Mouse (Mus musculus): ENCODE results near the gene Nckap5. TPM values are rescaled to one million over a fixed set of nuclear protein-coding genes. Genes with fewer than 3 reads are reported as not detected.

Nckap5 gene
- total RNA-seq, 1 experiment, result 0.18 TPM

DNA sequence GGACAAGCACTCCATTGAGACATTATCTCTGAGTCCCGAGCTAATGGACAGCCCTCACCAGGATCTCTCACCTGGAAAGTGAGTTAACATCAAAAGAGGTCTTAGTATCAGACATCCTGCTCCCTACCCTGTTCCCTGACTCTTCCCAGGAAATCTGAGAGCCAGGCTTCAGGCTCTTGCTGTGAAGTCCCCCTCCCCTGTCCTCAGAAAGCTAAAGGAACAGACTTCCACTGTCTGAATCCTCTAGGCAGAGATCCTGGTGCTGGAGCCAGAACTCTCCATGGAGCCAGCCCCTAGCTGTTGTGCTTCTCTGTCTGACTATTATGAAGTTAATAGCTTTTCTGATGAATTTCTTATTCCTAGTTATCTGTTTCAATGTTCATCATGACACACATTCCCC, 153.8 kb downstream of the Nckap5 start:
- H3K4me3 ChIP-seq (ENCODE audit: insufficient read depth in 1 of 2, low read depth in 1 of 2, low read length in 2 of 2, poor library complexity in 1 of 2, severe bottlenecking in 1 of 2), result no peak overlapping the region
- no peak overlapping the region for H3K9ac ChIP-seq (ENCODE audit: insufficient read depth, low read depth, low read length, poor library complexity, severe bottlenecking)
- in situ Hi-C loops (cut with MboI; ENCODE audit: low sequenced_read_pairs in 2 of 2, unreplicated experiment in 2 of 2), result no loop called here
- H3K4me1 ChIP-seq (ENCODE audit: control insufficient read depth in 2 of 2, insufficient read depth in 2 of 2, low read length in 2 of 2, poor library complexity in 1 of 2), result no peaks in the 10 kb centered on the region; a peak in 1 of 4 replicates
- H3K9me3 ChIP-seq (ENCODE audit: control insufficient read depth, insufficient read depth, low read depth, low read length), result no peaks in the 10 kb centered on the region
- DNase-seq (ENCODE audit: low read depth, low spot score), result no peak
- no peak overlapping the region for H3K27ac ChIP-seq (ENCODE audit: insufficient read depth, low read depth, low read length, poor library complexity, severe bottlenecking)
- TF ChIP-seq MAFK (IDR thresholded peaks at IDR 0.05; ENCODE audit: insufficient read depth, low read depth, low read length), result no peak
- no peak for TF ChIP-seq HCFC1 (IDR thresholded peaks at IDR 0.05; ENCODE audit: borderline replicate concordance, insufficient read depth, low read length)
- no peak for TF ChIP-seq ZNF384 (IDR thresholded peaks at IDR 0.05; ENCODE audit: low read depth, low read length)
- no peaks in the 10 kb centered on the region for H3K36me3 ChIP-seq (ENCODE audit: control insufficient read depth, insufficient read depth, low read length, poor library complexity, severe bottlenecking)

GRCm38 (mm10) chr1:126675142-126675541, 155.5 kb downstream of the Nckap5 start:
- Histone ChIP-seq H3K9me3 (ENCODE audit: control insufficient read depth, insufficient read depth, low read depth, low read length) (no peaks in the 10 kb centered on the region), H3K9ac (ENCODE audit: insufficient read depth, low read depth, low read length, poor library complexity, severe bottlenecking) (no peak overlapping the region), H3K36me3 (ENCODE audit: control insufficient read depth, insufficient read depth, low read length, poor library complexity, severe bottlenecking) (no peaks in the 10 kb centered on the region), H3K4me3 (ENCODE audit: insufficient read depth in 1 of 2, low read depth in 1 of 2, low read length in 2 of 2, poor library complexity in 1 of 2, severe bottlenecking in 1 of 2) (no peak overlapping the region), H3K4me1 (ENCODE audit: control insufficient read depth in 2 of 2, insufficient read depth in 2 of 2, low read length in 2 of 2, poor library complexity in 1 of 2) (no peaks in the 10 kb centered on the region; a peak in 1 of 4 replicates), H3K27ac (ENCODE audit: insufficient read depth, low read depth, low read length, poor library complexity, severe bottlenecking) (0 out of 2 replicates have a peak overlapping the region, but pooled peaks have one; percentile 25)
- TF ChIP-seq HCFC1 (IDR thresholded peaks at IDR 0.05; ENCODE audit: borderline replicate concordance, insufficient read depth, low read length), result no peak
- TF ChIP-seq ZC3H11A (IDR thresholded peaks at IDR 0.05; ENCODE audit: borderline replicate concordance, low read depth, low read length), result no peak
- TF ChIP-seq CHD2 (IDR thresholded peaks at IDR 0.05; ENCODE audit: low read depth, low read length), result no peak
- no peak for TF ChIP-seq ZNF384 (IDR thresholded peaks at IDR 0.05; ENCODE audit: low read depth, low read length)
- TF ChIP-seq MAFK (IDR thresholded peaks at IDR 0.05; ENCODE audit: insufficient read depth, low read depth, low read length), result no peak
- DNase-seq (ENCODE audit: low read depth, low spot score), result peak; percentile 15
- in situ Hi-C loops (cut with MboI; ENCODE audit: low sequenced_read_pairs in 2 of 2, unreplicated experiment in 2 of 2), result no loop called here

- Histone ChIP-seq H3K36me3 (ENCODE audit: control insufficient read depth, insufficient read depth, low read length, poor library complexity, severe bottlenecking) (no peaks in the 10 kb centered on the region), H3K9me3 (ENCODE audit: control insufficient read depth, insufficient read depth, low read depth, low read length) (no peaks in the 10 kb centered on the region), H3K4me3 (ENCODE audit: insufficient read depth in 1 of 2, low read depth in 1 of 2, low read length in 2 of 2, poor library complexity in 1 of 2, severe bottlenecking in 1 of 2) (no peak overlapping the region), H3K27ac (ENCODE audit: insufficient read depth, low read depth, low read length, poor library complexity, severe bottlenecking) (no peak overlapping the region), H3K4me1 (ENCODE audit: control insufficient read depth in 2 of 2, insufficient read depth in 2 of 2, low read length in 2 of 2, poor library complexity in 1 of 2) (no peaks in the 10 kb centered on the region; a peak in 1 of 4 replicates), H3K9ac (ENCODE audit: insufficient read depth, low read depth, low read length, poor library complexity, severe bottlenecking) (no peak overlapping the region)
- TF ChIP-seq CHD2 (IDR thresholded peaks at IDR 0.05; ENCODE audit: low read depth, low read length) (no peak), HCFC1 (IDR thresholded peaks at IDR 0.05; ENCODE audit: borderline replicate concordance, insufficient read depth, low read length) (no peak), ZC3H11A (IDR thresholded peaks at IDR 0.05; ENCODE audit: borderline replicate concordance, low read depth, low read length) (no peak), MAFK (IDR thresholded peaks at IDR 0.05; ENCODE audit: insufficient read depth, low read depth, low read length) (no peak), ZNF384 (IDR thresholded peaks at IDR 0.05; ENCODE audit: low read depth, low read length) (no peak)
- DNase-seq (ENCODE audit: low read depth, low spot score), result no peak
- in situ Hi-C loops (cut with MboI; ENCODE audit: low sequenced_read_pairs in 2 of 2, unreplicated experiment in 2 of 2), result no loop called here
These were observed 157.4 kb downstream of the Nckap5 start for GRCm38 (mm10) chr1:126673238-126673637.

GRCm38 (mm10) chr1:126670507-126670906, 160.1 kb downstream of the Nckap5 start:
- no peak overlapping the region for H3K9ac ChIP-seq (ENCODE audit: insufficient read depth, low read depth, low read length, poor library complexity, severe bottlenecking)
- TF ChIP-seq MAFK (IDR thresholded peaks at IDR 0.05; ENCODE audit: insufficient read depth, low read depth, low read length) (no peak), CHD2 (IDR thresholded peaks at IDR 0.05; ENCODE audit: low read depth, low read length) (no peak), ZNF384 (IDR thresholded peaks at IDR 0.05; ENCODE audit: low read depth, low read length) (no peak), HCFC1 (IDR thresholded peaks at IDR 0.05; ENCODE audit: borderline replicate concordance, insufficient read depth, low read length) (no peak), ZC3H11A (IDR thresholded peaks at IDR 0.05; ENCODE audit: borderline replicate concordance, low read depth, low read length) (no peak)
- H3K9me3 ChIP-seq (ENCODE audit: control insufficient read depth, insufficient read depth, low read depth, low read length), result no peaks in the 10 kb centered on the region
- H3K36me3 ChIP-seq (ENCODE audit: control insufficient read depth, insufficient read depth, low read length, poor library complexity, severe bottlenecking), result no peaks in the 10 kb centered on the region
- no peak overlapping the region for H3K4me3 ChIP-seq (ENCODE audit: insufficient read depth in 1 of 2, low read depth in 1 of 2, low read length in 2 of 2, poor library complexity in 1 of 2, severe bottlenecking in 1 of 2)
- no peak for DNase-seq (ENCODE audit: low read depth, low spot score)
- in situ Hi-C loops (cut with MboI; ENCODE audit: low sequenced_read_pairs in 2 of 2, unreplicated experiment in 2 of 2), result no loop called here
- H3K27ac ChIP-seq (ENCODE audit: insufficient read depth, low read depth, low read length, poor library complexity, severe bottlenecking), result no peak overlapping the region
- H3K4me1 ChIP-seq (ENCODE audit: control insufficient read depth in 2 of 2, insufficient read depth in 2 of 2, low read length in 2 of 2, poor library complexity in 1 of 2), result no peaks in the 10 kb centered on the region; a peak in 1 of 4 replicates

Measured in ES-E14 (cell line).